27 mouse cellular contexts compared by ENCODE assay signal in the genomic region with DNA sequence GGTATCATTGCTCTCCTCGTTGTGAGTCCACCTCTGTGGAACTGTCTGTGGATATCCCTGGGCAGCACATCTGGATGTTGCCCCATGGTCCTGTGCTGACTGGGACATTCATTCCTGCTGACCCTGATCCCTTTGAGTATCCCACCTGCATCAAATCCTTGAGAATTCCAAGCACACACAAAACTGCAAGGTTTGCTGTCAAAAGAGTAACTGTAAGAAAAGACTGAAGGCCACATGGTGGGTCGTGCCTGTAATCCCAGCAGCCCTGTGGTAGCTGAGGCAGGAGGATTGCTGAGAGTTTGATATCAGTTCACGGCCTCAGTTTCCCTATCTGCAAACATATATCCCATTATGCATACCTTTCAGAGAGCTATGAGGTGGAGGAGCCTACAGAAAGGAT.
"Had no signal": no experiment of that assay in that cellular context is flagged by ENCODE, and none has a peak within 500 bp of the region (broad histone marks: within the 10 kb centered on the region; RNA-seq: fewer than 3 reads in every experiment).

No protein-coding gene starts in this region.

- H3K4me1 ChIP-seq: forebrain, embryonic 13.5 days; forebrain, embryonic 15.5 days had no signal

- H3K9me3 ChIP-seq: embryonic facial prominence, embryonic 10.5 days; embryonic facial prominence, embryonic 12.5 days; embryonic facial prominence, embryonic 13.5 days; embryonic facial prominence, embryonic 15.5 days; forebrain, embryonic 10.5 days; forebrain, embryonic 12.5 days; forebrain, embryonic 13.5 days; forebrain, embryonic 15.5 days had no signal

- H3K4me2 ChIP-seq: embryonic facial prominence, embryonic 12.5 days; embryonic facial prominence, embryonic 13.5 days; embryonic facial prominence, embryonic 15.5 days; forebrain, embryonic 12.5 days; forebrain, embryonic 13.5 days; forebrain, embryonic 15.5 days had no signal

- ATAC-seq: forebrain, embryonic 13.5 days; forebrain, embryonic 14.5 days; forebrain, embryonic 15.5 days; forebrain, embryonic 16.5 days; forebrain, postnatal 0 days had no signal

- H3K27ac ChIP-seq: embryonic facial prominence, embryonic 10.5 days; embryonic facial prominence, embryonic 12.5 days; embryonic facial prominence, embryonic 13.5 days; embryonic facial prominence, embryonic 15.5 days; forebrain, embryonic 10.5 days; forebrain, embryonic 12.5 days; forebrain, embryonic 13.5 days; forebrain, embryonic 15.5 days; gastrocnemius, adult 2 months; heart, adult 2 months had no signal

- DNase-seq: cerebellum, adult 8-10 months; cerebellum, adult 9-10 months; cerebellum, adult 9-11 months; cerebellum, postnatal 10 days; cerebellum, postnatal 14 days; cerebellum, postnatal 25 days; cerebellum, postnatal 36 days; embryo, embryonic 11 days; forebrain, postnatal 0 days; gastrocnemius, adult 2 months; gastrocnemius, postnatal 10 days; gastrocnemius, postnatal 14 days; gastrocnemius, postnatal 25 days; gastrocnemius, postnatal 36 days; heart, adult 18-20 months; heart, adult 2 months had no signal

- H3K4me3 ChIP-seq: embryonic facial prominence, embryonic 10.5 days; embryonic facial prominence, embryonic 12.5 days; embryonic facial prominence, embryonic 13.5 days; embryonic facial prominence, embryonic 15.5 days; erythroblast, embryonic 14.5 days; forebrain, embryonic 10.5 days; forebrain, embryonic 12.5 days; forebrain, embryonic 13.5 days; forebrain, embryonic 15.5 days; gastrocnemius, adult 2 months; heart, adult 2 months had no signal

- H3K9ac ChIP-seq: embryonic facial prominence, embryonic 12.5 days; embryonic facial prominence, embryonic 13.5 days; embryonic facial prominence, embryonic 15.5 days; forebrain, embryonic 12.5 days; forebrain, embryonic 13.5 days; forebrain, embryonic 15.5 days; forebrain, postnatal 0 days had no signal

- H3K27me3 ChIP-seq: embryonic facial prominence, embryonic 12.5 days; embryonic facial prominence, embryonic 13.5 days; embryonic facial prominence, embryonic 15.5 days; forebrain, embryonic 12.5 days; forebrain, embryonic 13.5 days; forebrain, embryonic 15.5 days had no signal

- H3K36me3 ChIP-seq: embryonic facial prominence, embryonic 10.5 days; embryonic facial prominence, embryonic 12.5 days; embryonic facial prominence, embryonic 13.5 days; embryonic facial prominence, embryonic 15.5 days; forebrain, embryonic 10.5 days; forebrain, embryonic 12.5 days; forebrain, embryonic 15.5 days had no signal
